Mouse (Mus musculus): ENCODE results near the gene Foxo3. TPM values are rescaled to one million over a fixed set of nuclear protein-coding genes. Genes with fewer than 3 reads are reported as not detected.

The Foxo3 gene
- 56.1 and 56.7 TPM in 2 replicates for total RNA-seq (2021)
- long read RNA-seq, partial matches to known transcripts: 2 of 13 reads
- long read RNA-seq, other reads (novel, unspliced or antisense): 7 of 13 reads

GRCm38 (mm10) chr10:42276507-42277345 is at the start of gene Foxo3:
TSS of gene Foxo3 (minus strand) at chr10:42276755.
- DNase-seq: peak; percentile 92

- no peak for DNase-seq
These were observed 48.8 kb upstream of the Foxo3 start for GRCm38 (mm10) chr10:42325305-42325704.

DNA sequence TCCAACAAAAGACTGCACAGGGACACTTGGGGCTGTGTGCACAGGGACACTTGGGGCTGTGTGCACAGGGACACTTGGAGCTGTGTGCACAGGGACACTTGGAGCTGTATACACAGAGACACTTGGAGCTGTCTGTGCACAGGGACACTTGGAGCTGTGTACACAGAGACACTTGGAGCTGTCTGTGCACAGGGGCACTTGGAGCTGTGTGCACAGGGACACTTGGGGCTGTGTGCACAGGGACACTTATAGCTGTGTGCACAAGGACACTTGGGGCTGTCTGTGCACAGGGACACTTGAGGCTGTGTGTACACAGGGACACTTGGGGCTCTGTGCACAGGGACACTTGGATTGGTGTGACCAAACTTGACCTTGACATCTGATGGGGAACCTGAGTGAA is 47.4 kb upstream of the Foxo3 start:
- DNase-seq: no peak

GRCm38 (mm10) chr10:42313222-42313786 is 36.7 kb upstream of the Foxo3 start:
- no peak for DNase-seq

GRCm38 (mm10) chr10:42312557-42312956 is 36.0 kb upstream of the Foxo3 start:
- DNase-seq: peak; percentile 49

GRCm38 (mm10) chr10:42308687-42308987 is 32.1 kb upstream of the Foxo3 start:
- no peak for DNase-seq

DNA sequence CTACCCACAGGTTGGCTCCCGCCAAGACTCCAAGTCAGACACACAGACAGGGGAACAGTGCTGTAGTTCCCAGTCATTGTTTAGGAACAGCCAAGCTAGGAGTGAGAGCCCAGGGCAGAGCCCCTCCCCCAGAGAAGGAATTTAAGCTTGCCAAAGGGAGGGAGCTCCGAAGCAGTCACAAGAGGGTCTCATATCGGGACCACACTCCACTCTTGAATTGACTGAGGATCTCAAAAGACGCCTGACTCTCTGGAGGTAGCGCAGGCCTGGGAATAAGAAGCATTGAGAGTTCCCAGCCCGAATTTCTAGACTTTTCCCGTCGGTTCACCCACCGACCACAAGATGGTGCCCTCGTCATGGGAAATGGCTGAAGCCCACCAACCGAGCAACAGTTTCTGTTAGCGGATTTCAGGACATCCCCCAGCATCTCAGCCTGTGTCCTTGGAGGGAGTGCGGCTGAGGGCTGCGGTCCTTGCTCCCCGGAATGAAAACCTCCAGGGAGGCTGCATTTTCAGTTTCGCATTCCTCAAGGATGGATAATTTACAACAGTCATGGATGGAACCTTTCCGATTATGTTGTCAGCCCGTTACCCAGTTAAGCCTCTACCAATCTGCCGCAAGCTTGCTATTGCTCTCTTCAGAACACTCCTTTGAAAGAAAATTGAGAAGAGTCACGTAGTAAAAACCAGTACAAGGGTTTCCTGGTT is 31.6 kb upstream of the Foxo3 start:
- DNase-seq: peak; percentile 75

DNA sequence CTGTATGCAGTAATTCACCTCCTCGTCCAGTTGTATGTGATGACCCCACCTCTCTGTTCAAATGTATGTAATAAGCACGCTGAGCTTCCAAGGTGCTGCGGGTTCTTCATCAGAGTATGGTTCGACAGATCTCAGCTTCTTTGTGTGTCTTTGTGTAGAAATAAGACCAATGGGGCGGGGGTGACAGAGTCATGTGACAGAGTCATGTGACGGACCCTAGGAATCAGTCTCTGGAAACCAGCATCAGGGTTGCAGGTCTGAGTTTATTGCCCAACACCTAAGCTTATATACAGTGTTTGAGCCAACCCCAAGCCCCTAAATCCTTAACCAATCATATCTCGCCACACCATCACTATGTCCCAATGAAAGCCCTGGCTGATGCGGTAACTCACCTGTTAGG is 29.9 kb upstream of the Foxo3 start:
- no peak for DNase-seq

GRCm38 (mm10) chr10:42300805-42301204 is 24.2 kb upstream of the Foxo3 start:
- DNase-seq: no peak

GRCm38 (mm10) chr10:42299967-42300366 is 23.4 kb upstream of the Foxo3 start:
- no peak for DNase-seq

- DNase-seq: no peak
These were observed 22.9 kb upstream of the Foxo3 start for GRCm38 (mm10) chr10:42299426-42299825.

DNA sequence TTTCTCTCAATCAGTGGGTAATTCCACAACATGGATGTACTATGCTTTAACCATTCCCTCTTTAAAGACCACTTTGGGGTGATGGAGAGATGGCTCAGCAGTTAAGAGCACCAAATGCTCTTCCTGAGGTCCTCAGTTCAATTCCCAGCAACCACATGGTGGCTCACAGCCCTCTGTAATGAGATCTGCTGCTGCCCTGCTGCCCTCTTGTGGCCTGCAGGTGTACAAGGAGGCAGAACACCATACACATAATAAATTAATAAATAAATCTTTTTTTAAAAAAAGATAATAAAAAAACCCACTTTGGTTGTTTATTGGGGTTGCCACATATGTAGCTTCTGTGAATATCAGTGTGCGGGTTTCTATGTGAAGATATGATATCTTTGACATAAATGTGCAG is 21.4 kb upstream of the Foxo3 start:
- DNase-seq: no peak

- no peak for DNase-seq
These were observed 20.6 kb upstream of the Foxo3 start for GRCm38 (mm10) chr10:42297109-42297508.

DNA sequence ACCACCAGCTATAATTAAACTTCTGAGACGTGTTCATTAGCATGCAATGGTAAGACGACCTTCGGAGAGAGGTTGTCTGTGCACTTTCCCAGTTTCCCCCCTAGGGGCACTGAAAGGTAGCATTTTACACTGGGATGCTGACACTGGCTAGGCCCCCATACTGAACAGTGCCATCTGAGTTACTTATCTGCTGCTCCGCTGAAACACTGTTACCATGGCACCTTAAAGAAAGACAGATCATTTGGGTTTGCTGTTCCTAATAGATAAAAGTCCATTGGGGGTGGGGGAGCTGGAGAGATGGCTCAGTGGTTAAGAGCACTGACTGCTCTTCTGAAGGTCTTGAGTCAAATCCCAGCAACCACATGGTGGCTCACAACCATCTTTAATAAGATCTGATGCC is 20.0 kb upstream of the Foxo3 start:
- DNase-seq: no peak

DNA sequence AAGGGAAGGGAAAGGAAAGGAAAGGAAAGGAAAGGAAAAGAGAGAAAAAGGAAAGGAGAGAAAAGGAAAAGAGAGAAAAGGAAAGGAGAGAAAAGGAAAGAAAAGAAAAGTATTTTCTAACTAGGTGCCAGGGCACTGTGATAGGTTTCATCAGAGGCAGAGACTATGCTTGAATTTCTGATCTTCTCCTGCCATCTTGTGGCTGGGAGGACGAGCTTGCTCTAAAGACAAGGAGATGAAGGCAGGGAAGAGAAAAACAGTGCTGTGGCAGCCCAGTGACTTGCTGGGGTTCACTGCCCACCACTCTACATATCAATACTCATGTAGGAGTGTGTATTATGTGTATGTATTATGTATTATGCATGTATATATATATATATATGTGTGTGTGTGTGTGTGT is 18.5 kb upstream of the Foxo3 start:
- DNase-seq: no peak

DNA sequence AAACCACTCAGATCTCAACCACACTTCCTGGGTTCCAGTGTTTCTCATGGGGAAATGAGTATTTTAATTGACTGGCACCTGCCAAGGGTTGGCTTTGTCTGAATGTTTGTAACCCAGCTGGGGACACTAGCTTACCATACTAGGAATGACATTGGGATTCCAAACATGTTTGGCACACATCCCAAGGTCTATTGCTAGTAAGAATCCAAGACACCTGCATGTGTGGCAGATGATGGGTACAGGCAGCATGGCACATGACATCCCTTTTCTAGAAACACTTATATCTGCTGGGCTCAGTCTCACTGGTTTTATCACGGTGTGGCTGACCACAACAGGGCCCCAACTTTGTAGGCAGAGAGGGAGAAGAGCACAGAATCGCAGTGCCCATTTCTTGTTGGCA is 17.8 kb upstream of the Foxo3 start:
- DNase-seq: no peak

GRCm38 (mm10) chr10:42293877-42294276 is 17.3 kb upstream of the Foxo3 start:
- no peak for DNase-seq

DNA sequence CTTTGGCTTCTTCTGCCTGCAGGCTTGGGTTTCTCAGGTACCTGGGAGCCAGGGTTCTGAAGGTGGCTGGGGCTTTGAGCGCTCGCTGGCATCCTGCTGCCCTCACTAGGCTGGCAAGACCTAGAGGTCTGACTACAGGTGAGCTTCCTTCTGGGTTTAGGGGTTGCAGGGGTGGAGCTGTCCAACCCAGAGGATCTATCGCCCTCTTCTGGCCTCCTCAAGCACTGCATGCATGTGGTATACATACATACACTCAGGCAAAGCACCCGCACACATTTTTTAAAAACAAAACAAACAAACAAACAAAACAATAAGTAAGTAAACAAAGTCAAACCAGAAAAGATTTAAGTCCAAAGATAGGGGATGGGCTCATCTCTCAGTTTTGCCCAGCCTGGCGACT is 14.8 kb upstream of the Foxo3 start:
- peak; percentile 59 for DNase-seq

DNA sequence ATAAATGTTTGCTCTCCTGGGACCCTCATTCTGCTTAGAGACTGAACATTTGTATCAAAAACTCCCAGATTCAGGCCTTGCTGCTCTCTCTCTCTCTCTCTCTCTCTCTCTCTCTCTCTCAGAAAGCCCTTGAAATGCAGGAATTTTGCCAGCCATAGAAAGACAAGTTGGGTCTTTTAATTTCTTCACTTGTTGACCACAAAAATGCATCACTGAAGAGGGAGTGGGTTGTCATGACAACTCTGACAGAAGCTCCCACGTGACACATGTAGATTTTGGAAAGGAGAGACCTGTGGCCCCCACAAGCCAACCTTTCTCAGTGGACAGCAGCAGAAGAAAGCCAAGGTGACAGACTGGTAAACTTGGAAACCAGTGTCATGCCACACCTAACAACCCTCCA is 11.1 kb upstream of the Foxo3 start:
- no peak for DNase-seq

- no peak for DNase-seq
These were observed 1.8 kb upstream of the Foxo3 start for GRCm38 (mm10) chr10:42278307-42278850.

DNA sequence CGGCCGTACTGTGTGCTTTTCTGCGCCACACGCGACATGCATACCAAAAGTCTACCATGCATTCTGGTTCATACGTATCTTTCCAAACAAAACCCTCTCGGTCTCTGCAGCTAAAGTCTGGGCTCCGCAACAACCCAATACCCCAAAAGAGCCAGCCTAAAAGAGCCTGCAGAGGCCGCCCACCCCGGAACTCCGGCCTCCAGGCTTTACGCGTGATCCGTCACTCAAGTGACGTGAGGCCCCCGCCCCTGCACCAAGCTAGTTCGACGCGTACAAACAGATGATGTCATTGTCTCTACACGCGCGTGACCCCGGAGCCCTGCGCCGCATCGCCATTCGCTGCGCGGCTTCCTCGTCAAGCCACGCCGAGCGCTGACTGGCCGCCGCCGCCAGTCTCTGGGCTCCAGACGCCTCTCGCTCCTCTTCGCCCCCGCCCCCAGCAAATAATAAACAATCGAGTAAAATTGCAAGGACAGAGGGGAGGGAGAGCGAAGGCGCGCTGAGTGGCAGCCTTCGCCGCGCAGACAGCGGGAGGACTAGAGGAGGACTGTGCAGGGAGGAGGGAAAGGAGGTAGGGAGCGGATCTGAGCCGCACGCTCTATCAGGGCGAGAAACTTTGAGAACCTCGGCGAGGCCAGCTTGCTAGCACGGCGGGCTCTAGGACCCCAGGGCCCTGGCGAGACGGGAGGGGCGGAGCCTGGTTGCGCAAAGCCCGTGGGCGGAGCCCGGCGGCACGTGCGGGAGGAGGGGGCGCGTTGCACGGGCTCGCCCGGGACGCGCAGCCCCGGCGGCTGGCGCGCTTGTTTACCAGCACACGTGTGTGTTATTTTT is 1.1 kb upstream of the Foxo3 start:
- peak; percentile 96 for DNase-seq

DNA sequence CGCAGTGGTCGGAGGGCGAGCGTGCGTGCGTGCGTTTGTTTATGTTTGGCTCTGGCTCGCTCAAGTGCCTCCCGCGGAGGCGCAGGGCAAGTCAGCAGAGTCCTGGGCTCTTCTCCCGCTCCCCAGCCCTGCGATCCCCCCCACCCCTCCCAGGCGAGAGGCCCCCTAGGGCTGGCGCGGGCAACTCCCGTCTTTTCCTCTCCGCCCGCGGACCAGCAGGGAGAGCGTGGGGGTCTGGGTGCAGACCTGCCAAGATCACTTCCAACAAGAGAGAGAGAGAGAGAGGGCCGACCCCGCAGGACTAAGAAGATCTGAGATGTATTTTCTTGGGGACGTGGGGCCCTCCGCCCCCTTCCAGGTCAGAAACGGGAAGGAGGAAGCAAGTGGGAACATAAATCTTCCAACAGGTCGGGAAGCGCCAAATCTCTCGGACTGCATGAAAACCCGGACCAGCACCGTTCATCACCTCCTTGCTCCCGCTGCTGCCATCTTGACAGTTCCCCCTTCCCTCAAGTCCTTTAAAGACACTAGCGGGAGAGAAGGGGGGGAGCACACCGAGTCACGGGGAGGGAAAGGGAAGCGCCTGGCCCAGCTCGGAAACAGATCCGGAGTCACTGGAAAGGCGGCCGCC is 569 bp downstream of the Foxo3 start:
- peak; percentile 18 for DNase-seq
